Mouse (Mus musculus): Measurements from ENCODE around the gene Fam13c. TPM values are rescaled to one million over a fixed set of nuclear protein-coding genes. Genes with fewer than 3 reads are reported as not detected.

Fam13c gene
- polyA plus RNA-seq, 1 experiment from 2014 or later = 33.6 TPM

GRCm38 (mm10) chr10:70485287-70485612 is 45.0 kb downstream of the Fam13c start:
- 5% methylated on average over 7 of the region's 7 CpGs for WGBS
- H3K36me3 ChIP-seq (ENCODE audit: control insufficient read depth, insufficient read depth, low read length) = peaks cover 3% of the 10 kb centered on the region; the same call in 1 of the 2 replicates
- peak; percentile 83 for ATAC-seq
- no peaks in the 10 kb centered on the region for H3K27me3 ChIP-seq (ENCODE audit: control insufficient read depth, insufficient read depth, low read depth, low read length)
- 0 out of 2 replicates have a peak overlapping the region, but pooled peaks have one; percentile 16 for H3K9ac ChIP-seq (ENCODE audit: low read depth, low read length)
- H3K9me3 ChIP-seq (replicated peaks; ENCODE audit: control insufficient read depth, low read length, poor library complexity, severe bottlenecking) = no peaks in the 10 kb centered on the region
- peak overlapping the region; percentile 43 for H3K4me2 ChIP-seq (ENCODE audit: low read length)
- H3K27ac ChIP-seq (ENCODE audit: low read length) = peak overlapping the region; percentile 86
- 0 out of 2 replicates have a peak overlapping the region, but pooled peaks have one; percentile 4 for H3K4me3 ChIP-seq (ENCODE audit: low read depth, low read length)
- peaks cover 15% of the 10 kb centered on the region for H3K4me1 ChIP-seq (ENCODE audit: control insufficient read depth, insufficient read depth, low read length)

GRCm38 (mm10) chr10:70486651-70487050 is 46.4 kb downstream of the Fam13c start:
- Histone ChIP-seq H3K9ac (ENCODE audit: low read depth, low read length) (no peak overlapping the region), H3K36me3 (ENCODE audit: control insufficient read depth, insufficient read depth, low read length) (no peaks in the 10 kb centered on the region), H3K27ac (ENCODE audit: low read length) (no peak overlapping the region), H3K4me2 (ENCODE audit: low read length) (no peak overlapping the region), H3K4me3 (ENCODE audit: low read depth, low read length) (no peak overlapping the region), H3K4me1 (ENCODE audit: control insufficient read depth, insufficient read depth, low read length) (peaks cover 15% of the 10 kb centered on the region), H3K27me3 (ENCODE audit: control insufficient read depth, insufficient read depth, low read depth, low read length) (no peaks in the 10 kb centered on the region), H3K9me3 (replicated peaks; ENCODE audit: control insufficient read depth, low read length, poor library complexity, severe bottlenecking) (no peaks in the 10 kb centered on the region)
- 92% methylated on average over 6 of the region's 6 CpGs for WGBS
- no peak for ATAC-seq

DNA sequence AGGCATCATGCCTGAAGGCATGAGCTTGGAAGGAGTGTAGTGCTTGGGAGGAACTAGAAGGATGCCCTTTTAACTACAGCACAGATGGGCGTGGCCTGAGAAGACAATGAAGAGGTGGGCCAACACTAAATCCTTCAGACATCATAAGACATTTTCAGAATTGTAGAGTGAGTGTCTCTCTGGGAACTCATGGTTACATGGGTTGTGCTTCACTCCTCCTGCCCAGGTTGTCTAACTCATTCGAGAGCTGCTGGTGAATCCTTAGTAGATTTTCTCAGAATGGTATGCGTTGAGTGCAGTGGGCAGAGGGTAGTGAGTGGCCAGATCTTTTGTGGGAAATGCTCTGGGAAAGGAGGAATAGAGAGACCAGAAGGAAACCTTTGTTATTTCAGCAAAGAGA is 53.6 kb downstream of the Fam13c start:
- H3K4me1 ChIP-seq (ENCODE audit: control insufficient read depth, insufficient read depth, low read length) = 0 out of 2 replicates have a peak, but pooled peaks cover 2% of the 10 kb centered on the region
- H3K27me3 ChIP-seq (ENCODE audit: control insufficient read depth, insufficient read depth, low read depth, low read length) = no peaks in the 10 kb centered on the region
- WGBS = 90% methylated on average over 3 of the region's 3 CpGs
- no peaks in the 10 kb centered on the region for H3K36me3 ChIP-seq (ENCODE audit: control insufficient read depth, insufficient read depth, low read length)
- H3K4me2 ChIP-seq (ENCODE audit: low read length) = no peak overlapping the region
- H3K9ac ChIP-seq (ENCODE audit: low read depth, low read length) = no peak overlapping the region
- no peak for ATAC-seq
- H3K4me3 ChIP-seq (ENCODE audit: low read depth, low read length) = no peak overlapping the region
- H3K9me3 ChIP-seq (replicated peaks; ENCODE audit: control insufficient read depth, low read length, poor library complexity, severe bottlenecking) = no peaks in the 10 kb centered on the region
- no peak overlapping the region for H3K27ac ChIP-seq (ENCODE audit: low read length)

DNA sequence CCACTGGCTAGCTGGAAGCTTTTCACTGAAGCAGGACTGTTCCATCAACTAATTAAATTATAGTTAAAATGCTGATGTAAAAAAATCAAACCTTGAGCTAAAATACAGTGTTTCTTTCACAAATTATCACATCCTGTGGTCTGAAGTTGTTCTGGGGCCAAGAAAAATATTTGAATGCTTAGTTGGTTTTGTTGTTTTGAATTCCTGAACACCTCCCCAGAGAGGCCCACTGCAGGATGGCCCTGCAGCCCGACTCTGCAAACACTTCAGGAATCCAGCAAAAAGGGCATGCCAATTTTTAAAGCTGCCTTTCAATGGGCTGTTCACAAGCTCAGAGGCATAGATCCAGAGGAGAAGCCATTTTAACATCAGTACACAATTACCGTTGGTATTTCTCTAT is 54.2 kb downstream of the Fam13c start:
- Histone ChIP-seq H3K27ac (ENCODE audit: low read length) (no peak overlapping the region), H3K4me3 (ENCODE audit: low read depth, low read length) (no peak overlapping the region), H3K4me2 (ENCODE audit: low read length) (no peak overlapping the region), H3K9me3 (replicated peaks; ENCODE audit: control insufficient read depth, low read length, poor library complexity, severe bottlenecking) (no peaks in the 10 kb centered on the region), H3K9ac (ENCODE audit: low read depth, low read length) (no peak overlapping the region), H3K27me3 (ENCODE audit: control insufficient read depth, insufficient read depth, low read depth, low read length) (no peaks in the 10 kb centered on the region), H3K4me1 (ENCODE audit: control insufficient read depth, insufficient read depth, low read length) (peaks cover 6% of the 10 kb centered on the region; the same call in 1 of the 2 replicates), H3K36me3 (ENCODE audit: control insufficient read depth, insufficient read depth, low read length) (no peaks in the 10 kb centered on the region)
- 58% methylated on average over 2 of the region's 2 CpGs for WGBS
- no peak for ATAC-seq

DNA sequence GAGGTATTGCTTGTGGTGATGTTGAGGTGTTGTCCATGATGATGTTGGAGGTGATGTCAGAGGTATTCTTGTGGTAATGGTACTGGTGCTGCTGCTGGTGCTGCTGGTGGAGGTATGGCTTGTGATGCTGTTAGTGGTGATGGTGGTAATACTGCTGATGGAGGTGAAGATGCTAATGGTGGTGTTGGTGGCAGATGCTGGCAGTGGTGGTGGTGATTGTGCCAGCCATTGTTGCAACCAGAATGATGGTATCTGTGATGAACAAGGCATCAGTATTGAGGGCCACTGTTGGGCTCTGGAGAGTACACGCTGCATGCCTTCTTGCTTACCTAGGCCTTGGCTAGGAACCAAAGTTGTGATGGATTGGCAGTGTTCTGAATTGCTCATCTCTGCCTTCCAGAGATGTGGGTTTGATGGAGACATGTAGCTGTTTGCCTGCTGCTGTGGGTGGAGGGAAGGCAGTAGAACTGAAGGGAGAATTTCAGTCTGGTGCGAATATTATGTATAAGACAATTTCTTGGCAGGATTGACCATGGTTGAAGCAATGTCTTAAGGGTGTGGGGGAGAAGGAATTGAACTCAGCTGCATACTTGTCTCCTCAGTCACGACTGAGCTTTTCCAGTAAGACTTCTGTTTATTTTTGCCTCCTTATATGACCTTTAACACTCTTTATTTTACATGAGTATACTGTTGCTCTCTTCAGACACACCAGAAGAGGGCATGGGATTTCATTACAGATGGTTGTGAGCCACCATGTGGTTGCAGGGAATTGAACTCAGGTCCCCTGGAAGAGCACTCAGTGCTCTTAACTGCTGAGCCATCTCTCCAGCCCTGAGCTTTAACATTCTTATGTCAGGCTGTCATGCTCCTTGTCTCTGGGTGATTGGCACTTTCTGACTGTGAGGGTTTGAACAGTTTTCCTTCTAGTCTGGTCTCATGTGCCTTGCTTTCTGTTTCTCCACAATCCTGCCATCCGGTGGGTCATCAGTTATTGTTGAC is 55.1 kb downstream of the Fam13c start:
- no peak for ATAC-seq
- H3K9ac ChIP-seq (ENCODE audit: low read depth, low read length) = no peak overlapping the region
- no peak overlapping the region for H3K4me2 ChIP-seq (ENCODE audit: low read length)
- 88% methylated on average over 4 of the region's 4 CpGs for WGBS
- no peaks in the 10 kb centered on the region for H3K36me3 ChIP-seq (ENCODE audit: control insufficient read depth, insufficient read depth, low read length)
- peaks cover 6% of the 10 kb centered on the region; the same call in 1 of the 2 replicates for H3K4me1 ChIP-seq (ENCODE audit: control insufficient read depth, insufficient read depth, low read length)
- H3K27ac ChIP-seq (ENCODE audit: low read length) = no peak overlapping the region
- no peaks in the 10 kb centered on the region for H3K9me3 ChIP-seq (replicated peaks; ENCODE audit: control insufficient read depth, low read length, poor library complexity, severe bottlenecking)
- no peak overlapping the region for H3K4me3 ChIP-seq (ENCODE audit: low read depth, low read length)
- H3K27me3 ChIP-seq (ENCODE audit: control insufficient read depth, insufficient read depth, low read depth, low read length) = no peaks in the 10 kb centered on the region

DNA sequence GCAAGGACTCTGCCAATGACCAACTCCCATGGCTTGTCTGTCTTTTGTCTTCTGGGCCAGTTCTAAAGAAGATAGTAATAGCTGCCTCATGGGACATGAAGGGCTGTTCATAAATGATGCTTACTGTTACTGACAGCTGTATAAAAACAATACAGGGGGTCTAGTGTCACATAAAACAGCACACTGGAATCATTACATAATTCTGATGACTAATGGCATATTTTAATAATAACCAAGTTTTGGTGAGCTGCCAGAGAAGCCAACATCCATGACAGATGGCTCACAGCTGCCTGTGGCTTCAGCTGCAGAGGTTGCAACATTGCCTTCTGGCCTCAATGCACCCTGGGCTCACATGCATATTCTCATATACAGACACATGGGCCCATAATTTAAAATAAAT is 56.7 kb downstream of the Fam13c start:
- ATAC-seq = no peak
- Histone ChIP-seq H3K4me2 (ENCODE audit: low read length) (no peak overlapping the region), H3K27ac (ENCODE audit: low read length) (no peak overlapping the region), H3K4me3 (ENCODE audit: low read depth, low read length) (no peak overlapping the region), H3K27me3 (ENCODE audit: control insufficient read depth, insufficient read depth, low read depth, low read length) (no peaks in the 10 kb centered on the region), H3K9me3 (replicated peaks; ENCODE audit: control insufficient read depth, low read length, poor library complexity, severe bottlenecking) (no peaks in the 10 kb centered on the region), H3K4me1 (ENCODE audit: control insufficient read depth, insufficient read depth, low read length) (peaks cover 6% of the 10 kb centered on the region; the same call in 1 of the 2 replicates), H3K36me3 (ENCODE audit: control insufficient read depth, insufficient read depth, low read length) (no peaks in the 10 kb centered on the region), H3K9ac (ENCODE audit: low read depth, low read length) (no peak overlapping the region)

GRCm38 (mm10) chr10:70498328-70498727 is 58.0 kb downstream of the Fam13c start:
- Histone ChIP-seq H3K9me3 (replicated peaks; ENCODE audit: control insufficient read depth, low read length, poor library complexity, severe bottlenecking) (no peaks in the 10 kb centered on the region), H3K9ac (ENCODE audit: low read depth, low read length) (no peak overlapping the region), H3K4me3 (ENCODE audit: low read depth, low read length) (no peak overlapping the region), H3K36me3 (ENCODE audit: control insufficient read depth, insufficient read depth, low read length) (no peaks in the 10 kb centered on the region), H3K4me2 (ENCODE audit: low read length) (no peak overlapping the region), H3K27me3 (ENCODE audit: control insufficient read depth, insufficient read depth, low read depth, low read length) (no peaks in the 10 kb centered on the region), H3K4me1 (ENCODE audit: control insufficient read depth, insufficient read depth, low read length) (peaks cover 6% of the 10 kb centered on the region; the same call in 1 of the 2 replicates), H3K27ac (ENCODE audit: low read length) (no peak overlapping the region)
- 61% methylated on average over 2 of the region's 2 CpGs for WGBS
- no peak for ATAC-seq

DNA sequence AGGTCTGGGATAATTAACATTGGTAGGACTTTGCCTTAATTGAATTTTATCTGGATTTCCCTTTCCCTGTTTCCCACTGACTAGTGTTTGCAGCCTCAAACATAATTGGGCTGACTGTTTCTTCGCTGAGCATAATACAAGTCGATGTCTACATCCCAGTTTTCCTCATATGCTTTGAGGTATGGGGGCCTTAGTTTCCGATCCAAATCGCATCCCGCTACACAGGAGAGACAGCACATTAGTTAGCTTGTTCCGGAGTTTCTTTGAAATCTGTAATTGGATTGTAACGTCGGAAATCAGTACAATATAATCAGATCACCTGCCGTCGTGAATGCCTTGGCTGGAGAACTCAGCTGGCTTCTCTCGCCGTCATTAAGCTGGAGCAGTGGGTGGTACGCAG is 59.0 kb downstream of the Fam13c start:
- 15% methylated on average over 13 of the region's 13 CpGs for WGBS
- Histone ChIP-seq H3K4me1 (ENCODE audit: control insufficient read depth, insufficient read depth, low read length) (peaks cover 6% of the 10 kb centered on the region; the same call in 1 of the 2 replicates), H3K27ac (ENCODE audit: low read length) (peak overlapping the region; percentile 30), H3K36me3 (ENCODE audit: control insufficient read depth, insufficient read depth, low read length) (no peaks in the 10 kb centered on the region), H3K9ac (ENCODE audit: low read depth, low read length) (no peak overlapping the region; the same call in 1 of the 2 replicates), H3K4me2 (ENCODE audit: low read length) (no peak overlapping the region), H3K4me3 (ENCODE audit: low read depth, low read length) (no peak overlapping the region), H3K27me3 (ENCODE audit: control insufficient read depth, insufficient read depth, low read depth, low read length) (no peaks in the 10 kb centered on the region), H3K9me3 (replicated peaks; ENCODE audit: control insufficient read depth, low read length, poor library complexity, severe bottlenecking) (no peaks in the 10 kb centered on the region)
- ATAC-seq = peak; percentile 20; the same call in 1 of the 2 replicates

DNA sequence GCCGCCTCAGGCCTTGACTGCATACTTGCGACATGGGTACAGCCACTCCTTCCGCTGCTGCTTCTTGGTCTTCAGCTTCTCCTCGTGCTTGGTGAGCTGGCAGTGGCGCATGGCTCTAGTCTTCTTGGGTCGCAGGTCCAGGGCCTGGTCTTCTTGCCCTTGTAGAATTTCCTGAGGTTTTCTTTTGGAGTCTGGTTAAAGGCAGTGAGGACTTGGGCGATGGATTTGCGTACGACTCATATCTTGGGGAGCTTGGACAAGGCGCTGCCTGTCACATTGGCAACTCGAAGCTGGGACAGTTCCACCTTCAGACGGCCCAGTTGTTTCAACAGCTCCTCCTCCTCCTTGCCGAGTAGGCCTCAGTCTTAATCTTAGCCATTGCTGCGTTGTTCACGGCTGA is 64.6 kb downstream of the Fam13c start:
- Histone ChIP-seq H3K4me2 (ENCODE audit: low read length) (no peak overlapping the region), H3K4me3 (ENCODE audit: low read depth, low read length) (no peak overlapping the region), H3K27me3 (ENCODE audit: control insufficient read depth, insufficient read depth, low read depth, low read length) (no peaks in the 10 kb centered on the region), H3K36me3 (ENCODE audit: control insufficient read depth, insufficient read depth, low read length) (no peaks in the 10 kb centered on the region), H3K27ac (ENCODE audit: low read length) (no peak overlapping the region), H3K9me3 (replicated peaks; ENCODE audit: control insufficient read depth, low read length, poor library complexity, severe bottlenecking) (no peaks in the 10 kb centered on the region), H3K4me1 (ENCODE audit: control insufficient read depth, insufficient read depth, low read length) (peaks cover 10% of the 10 kb centered on the region), H3K9ac (ENCODE audit: low read depth, low read length) (no peak overlapping the region)
- WGBS = 90% methylated on average over 15 of the region's 15 CpGs
- ATAC-seq = no peak
